Comparison of ENCODE assay signal across 8 mouse cellular contexts in genomic region chr1:158266293-158267019, GRCm38 (mm10).
DNase-seq lines count a peak whose midpoint lies in the region; ATAC-seq lines count a peak whose summit lies in the region.

No protein-coding gene starts in this region.

- 0 out of 2 replicates have a peak, but pooled peaks cover 2% of the 10 kb centered on the region for H3K27me3 ChIP-seq in limb, embryonic 12.5 days
- no peaks in the 10 kb centered on the region for H3K27me3 ChIP-seq in limb, embryonic 10.5 days (ENCODE audit: low read depth, poor library complexity, severe bottlenecking)
- H3K27me3 ChIP-seq in hindbrain, embryonic 12.5 days, result no peaks in the 10 kb centered on the region
- peaks cover 2% of the 10 kb centered on the region; the same call in 1 of the 2 replicates for H3K27me3 ChIP-seq in neural tube, embryonic 13.5 days

- H3K4me1 ChIP-seq in limb, embryonic 12.5 days (replicated peaks), result peaks cover 15% of the 10 kb centered on the region
- H3K4me1 ChIP-seq in limb, embryonic 10.5 days, result peaks cover 12% of the 10 kb centered on the region
- H3K4me1 ChIP-seq in hindbrain, embryonic 12.5 days, result peaks cover 12% of the 10 kb centered on the region
- H3K4me1 ChIP-seq in neural tube, embryonic 13.5 days (replicated peaks), result peaks cover 22% of the 10 kb centered on the region

- no peak for DNase-seq in limb, embryonic 10.5 days (ENCODE audit: low spot score)
- DNase-seq in embryo, embryonic 11.5 days (ENCODE audit: low read depth, low spot score), result peak; percentile 4
- no peak for DNase-seq in adrenal gland, postnatal 36 days
- DNase-seq in adrenal gland, adult 18-20 months (ENCODE audit: low spot score in 2 of 2), result no peak
- no peak for DNase-seq in urinary bladder, postnatal 4 days (ENCODE audit: low spot score in 2 of 2)

- H3K9me3 ChIP-seq in limb, embryonic 12.5 days, result no peaks in the 10 kb centered on the region
- no peaks in the 10 kb centered on the region for H3K9me3 ChIP-seq in limb, embryonic 10.5 days (replicated peaks)
- H3K9me3 ChIP-seq in hindbrain, embryonic 12.5 days (replicated peaks), result no peaks in the 10 kb centered on the region
- H3K9me3 ChIP-seq in neural tube, embryonic 13.5 days, result no peaks in the 10 kb centered on the region

- no peak overlapping the region for H3K4me2 ChIP-seq in limb, embryonic 12.5 days
- no peak overlapping the region for H3K4me2 ChIP-seq in hindbrain, embryonic 12.5 days (replicated peaks)
- no peak overlapping the region for H3K4me2 ChIP-seq in neural tube, embryonic 13.5 days

- 0 out of 2 replicates have a peak, but pooled peaks have one; percentile 47 for ATAC-seq in limb, embryonic 12.5 days (ENCODE audit: insufficient number of reproducible peaks, insufficient read depth, low FRiP score, low TSS enrichment, low read depth)
- peak; percentile 85 for ATAC-seq in hindbrain, embryonic 12.5 days (ENCODE audit: low FRiP score)
- peak; percentile 79 for ATAC-seq in neural tube, embryonic 13.5 days (ENCODE audit: low read depth)

- H3K9ac ChIP-seq in limb, embryonic 12.5 days (replicated peaks), result no peak overlapping the region
- H3K9ac ChIP-seq in hindbrain, embryonic 12.5 days, result no peak overlapping the region
- H3K9ac ChIP-seq in neural tube, embryonic 13.5 days, result no peak overlapping the region

- WGBS in limb, embryonic 12.5 days, result 27% methylated on average over 3 of the region's 3 CpGs
- WGBS in limb, embryonic 10.5 days, result 34% methylated on average over 3 of the region's 3 CpGs
- 40% methylated on average over 3 of the region's 3 CpGs for WGBS in hindbrain, embryonic 12.5 days
- 10% methylated on average over 3 of the region's 3 CpGs for WGBS in neural tube, embryonic 13.5 days

- H3K27ac ChIP-seq in limb, embryonic 12.5 days, result no peak overlapping the region
- no peak overlapping the region for H3K27ac ChIP-seq in limb, embryonic 10.5 days
- peak overlapping the region; percentile 55 for H3K27ac ChIP-seq in hindbrain, embryonic 12.5 days
- H3K27ac ChIP-seq in neural tube, embryonic 13.5 days (replicated peaks), result peak overlapping the region; percentile 74

- H3K4me3 ChIP-seq in limb, embryonic 12.5 days (replicated peaks), result no peak overlapping the region
- H3K4me3 ChIP-seq in limb, embryonic 10.5 days, result no peak overlapping the region
- H3K4me3 ChIP-seq in hindbrain, embryonic 12.5 days, result no peak overlapping the region
- H3K4me3 ChIP-seq in neural tube, embryonic 13.5 days, result no peak overlapping the region

- H3K36me3 ChIP-seq in limb, embryonic 12.5 days, result no peaks in the 10 kb centered on the region
- no peaks in the 10 kb centered on the region for H3K36me3 ChIP-seq in limb, embryonic 10.5 days
- H3K36me3 ChIP-seq in hindbrain, embryonic 12.5 days, result no peaks in the 10 kb centered on the region
- no peaks in the 10 kb centered on the region for H3K36me3 ChIP-seq in neural tube, embryonic 13.5 days

Comparison
In these comparisons a context has a peak if more than half of its experiments do, and no peak if none do; other contexts are left out.
1. H3K27ac ChIP-seq: peak in hindbrain, embryonic 12.5 days (single experiment) and neural tube, embryonic 13.5 days (single experiment); none in limb, embryonic 12.5 days (single experiment) and limb, embryonic 10.5 days (single experiment).
2. Peak in every context shown above with its lines, with median percentiles within 50 percentile points of each other: ATAC-seq.